Mouse (Mus musculus) heart, adult 10 weeks (tissue): ENCODE data around the gene Cst10. TPM values are rescaled to one million over a fixed set of nuclear protein-coding genes. Genes with fewer than 3 reads are reported as not detected.

Source experiments
- polyA plus RNA-seq: library from polyadenylated mRNA; stranded (reverse); fragments of 350-450 nt; fragmentation: Illumina TruSeq; extraction: RNeasy Lipid Tissue Mini Kit (QIAGEN cat#74804); gene quantifications from one replicate; pipeline ENCODE4 v1.2.3, GENCODE M21; 2014; ENCODE audit warnings: low read depth, low replicate concordance

Gene Cst10
- polyA plus RNA-seq = not detected

DNA sequence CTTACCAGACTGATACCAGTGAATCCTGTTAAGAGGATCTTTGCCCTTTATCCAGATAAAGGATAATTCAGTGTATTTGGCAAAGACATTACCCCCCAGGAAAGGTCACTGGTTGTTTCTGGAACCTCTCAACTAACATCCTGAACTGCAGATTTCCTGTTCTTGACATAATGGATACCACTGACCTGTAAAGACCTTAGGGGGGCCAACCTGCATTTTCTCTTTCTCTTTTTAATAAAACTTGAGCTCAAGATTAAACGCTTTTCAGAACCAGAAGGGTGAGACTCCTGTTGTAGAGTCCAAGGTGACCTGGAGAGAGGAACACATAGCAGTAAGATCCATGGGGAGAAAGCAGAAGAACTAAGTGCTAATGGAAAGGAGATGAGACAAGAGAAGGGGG is at the start of gene Cst10:
Gene Cst10 (plus strand): TSS at position 301 of the 400 bp plus-strand sequence.

